Mouse (Mus musculus) adrenal gland, postnatal 25 days (tissue): Measurements from ENCODE around the gene Smcp. TPM values are rescaled to one million over a fixed set of nuclear protein-coding genes. Genes with fewer than 3 reads are reported as not detected.

Source experiments
- total RNA-seq: library from RNA; stranded (reverse); gene quantifications from 2 replicates; pipeline ENCODE4 v1.2.3, GENCODE M21; 2021

The Smcp gene
- total RNA-seq, 1 experiment from 2014 or later: not detected

Other genes starting within 250 kb of the Smcp start
- gene Sprr2d, start 249.9 kb downstream of the Smcp start, total RNA-seq: not detected in 2 replicates
- not detected in 2 replicates for gene Sprr2e, start 236.9 kb downstream of the Smcp start, total RNA-seq
- gene Sprr2f, start 223.8 kb downstream of the Smcp start, total RNA-seq: not detected in 2 replicates
- not detected in 2 replicates for gene Sprr2h, start 203.3 kb downstream of the Smcp start, total RNA-seq
- gene Sprr2i, start 181.0 kb downstream of the Smcp start, total RNA-seq: not detected in 2 replicates
- not detected in 2 replicates for gene Sprr2j-ps, start 170.9 kb downstream of the Smcp start, total RNA-seq
- gene Gm9774, start 159.6 kb downstream of the Smcp start, total RNA-seq: 4.2 and 25.6 TPM in 2 replicates
- gene Sprr2k, start 156.4 kb downstream of the Smcp start, total RNA-seq: not detected in 2 replicates
- not detected in 2 replicates for gene Sprr1b, start 150.2 kb downstream of the Smcp start, total RNA-seq
- not detected in 2 replicates for gene Sprr3, start 130.3 kb downstream of the Smcp start, total RNA-seq
- gene Sprr1a, start 103.1 kb downstream of the Smcp start, total RNA-seq: not detected in 2 replicates
- not detected in 2 replicates for gene Sprr4, start 88.5 kb downstream of the Smcp start, total RNA-seq
- not detected in 2 replicates for gene 2310046K23Rik, start 54.5 kb downstream of the Smcp start, total RNA-seq
- gene Ivl, start 15.3 kb downstream of the Smcp start, total RNA-seq: not detected in 2 replicates
- gene 2210017I01Rik, start 18.5 kb upstream of the Smcp start, total RNA-seq: not detected in 2 replicates
- not detected in 2 replicates for gene Lce6a, start 32.7 kb upstream of the Smcp start, total RNA-seq
- gene Lce1a1, start 59.3 kb upstream of the Smcp start, total RNA-seq: not detected in 2 replicates
- not detected in 2 replicates for gene Lce1b, start 67.9 kb upstream of the Smcp start, total RNA-seq
- gene Lce1a2, start 81.3 kb upstream of the Smcp start, total RNA-seq: not detected in 2 replicates
- not detected in 2 replicates for gene Lce1c, start 90.2 kb upstream of the Smcp start, total RNA-seq
- not detected in 2 replicates for gene Lce1d, start 98.2 kb upstream of the Smcp start, total RNA-seq
- not detected in 2 replicates for gene Lce1e, start 120.1 kb upstream of the Smcp start, total RNA-seq
- gene Lce1f, start 131.4 kb upstream of the Smcp start, total RNA-seq: not detected in 2 replicates
- not detected in 2 replicates for gene Gm38119, start 150.1 kb upstream of the Smcp start, total RNA-seq
- gene Lce1g, start 163.3 kb upstream of the Smcp start, total RNA-seq: not detected in 2 replicates
- gene Lce1h, start 176.1 kb upstream of the Smcp start, total RNA-seq: not detected in 2 replicates
- gene Lce1i, start 189.9 kb upstream of the Smcp start, total RNA-seq: not detected in 2 replicates
- not detected in 2 replicates for gene Lce1j, start 201.5 kb upstream of the Smcp start, total RNA-seq
- gene Lce1k, start 218.9 kb upstream of the Smcp start, total RNA-seq: not detected in 2 replicates
- not detected in 2 replicates for gene Kprp, start 238.2 kb upstream of the Smcp start, total RNA-seq